Mouse (Mus musculus) spleen, postnatal 10 days (tissue): ENCODE measurements at regions not wholly inside any gene's neighbourhood (a gene's known extent, or its start where the extent isn't known, plus 50 kb on each side); places are given as distances from the start of the nearest gene placed in this dataset.
"Not testable (repeated sequence)": the region's sequence is repeated elsewhere in the genome, so short reads cannot be mapped to it uniquely, and the experiment has no call there.

ENCODE experiments used
- DNase-seq, 2 experiments: peaks; one replicate each; pipeline ENCODE4 v3.0.0; 2021 to 2022; ENCODE audit warnings: low spot score in 2 of 2

DNA sequence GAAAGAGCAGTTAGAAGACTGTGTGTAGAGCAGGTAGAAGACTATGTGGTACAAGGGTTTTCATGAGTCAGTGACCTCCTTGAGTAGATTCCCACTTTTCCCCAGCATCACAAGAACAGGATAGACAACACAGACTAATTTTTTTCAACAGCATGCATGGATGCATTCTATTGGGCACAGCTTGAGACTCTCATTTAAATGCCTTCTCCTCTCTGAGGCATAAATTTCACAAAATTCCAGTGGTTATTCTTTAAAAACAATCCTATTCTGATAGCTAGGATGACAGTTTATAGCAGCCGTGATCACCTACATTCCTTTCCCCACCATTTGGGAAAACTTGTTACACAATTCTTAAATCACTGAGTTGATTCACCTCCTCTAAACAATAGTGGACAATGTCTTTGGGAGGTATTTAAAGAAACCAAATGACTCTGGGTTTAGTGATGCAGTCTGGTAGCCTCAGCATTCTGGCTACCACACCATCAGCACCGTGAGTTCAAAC, 418.7 kb downstream of the Hs3st1 start:
- DNase-seq, result no peak

DNA sequence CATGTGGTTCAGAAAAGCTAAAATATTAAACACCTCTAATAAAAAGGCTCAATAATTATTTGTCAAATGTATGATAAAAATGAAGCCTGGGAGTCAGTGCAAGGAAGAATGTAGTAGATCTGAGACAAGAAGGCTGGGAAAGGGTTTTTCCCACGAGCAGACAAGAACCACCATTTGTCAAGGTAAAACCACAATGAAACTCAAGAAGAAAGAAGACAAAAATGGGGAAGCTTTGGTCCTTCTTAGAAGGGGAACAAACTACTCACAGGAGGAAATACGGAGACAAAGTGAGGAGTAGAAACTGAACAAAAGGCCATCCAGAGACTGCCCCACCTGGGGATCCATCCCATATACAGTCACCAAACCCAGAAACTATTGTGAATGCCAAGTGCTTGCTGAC, 420.0 kb downstream of the Hs3st1 start:
- DNase-seq, result no peak

DNA sequence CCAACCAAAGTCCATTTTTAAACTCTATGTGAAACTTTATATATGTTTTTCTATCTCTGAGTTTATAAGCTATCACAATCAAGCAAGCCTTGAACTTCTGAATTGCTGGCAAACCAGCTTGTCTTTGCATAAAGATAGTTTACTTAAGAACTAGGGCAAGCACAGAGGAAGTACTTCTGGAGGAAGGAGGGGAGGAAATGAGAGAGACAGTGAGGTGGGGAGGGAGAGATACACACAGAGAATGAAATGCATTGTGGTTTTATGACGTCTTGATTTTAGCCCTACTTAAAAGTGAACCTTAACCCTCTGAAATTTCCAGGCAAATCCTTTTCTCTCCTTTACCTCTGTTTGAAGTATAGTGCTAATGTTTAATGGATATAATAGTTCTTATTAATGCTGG, 421.0 kb downstream of the Hs3st1 start:
- no peak for DNase-seq

DNA sequence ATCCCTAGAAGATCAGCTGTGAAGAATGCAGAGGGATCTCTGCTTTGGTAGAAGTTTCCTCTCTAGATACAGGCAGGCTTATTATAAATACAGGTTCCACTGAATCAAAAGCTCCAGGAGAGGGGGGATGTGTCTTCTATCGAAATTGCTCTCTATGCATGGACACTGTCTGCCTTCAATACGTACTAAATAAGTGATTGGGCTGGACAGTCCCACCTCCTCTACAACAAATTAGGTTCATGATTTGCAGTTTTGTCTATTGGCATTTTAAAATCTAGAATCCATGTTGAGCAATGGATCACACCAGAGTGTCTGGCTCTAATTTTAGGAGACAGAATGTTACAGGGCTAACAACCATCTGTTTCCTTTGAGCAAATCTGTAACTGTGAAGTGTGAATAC, 429.9 kb downstream of the Hs3st1 start:
- no peak for DNase-seq

DNA sequence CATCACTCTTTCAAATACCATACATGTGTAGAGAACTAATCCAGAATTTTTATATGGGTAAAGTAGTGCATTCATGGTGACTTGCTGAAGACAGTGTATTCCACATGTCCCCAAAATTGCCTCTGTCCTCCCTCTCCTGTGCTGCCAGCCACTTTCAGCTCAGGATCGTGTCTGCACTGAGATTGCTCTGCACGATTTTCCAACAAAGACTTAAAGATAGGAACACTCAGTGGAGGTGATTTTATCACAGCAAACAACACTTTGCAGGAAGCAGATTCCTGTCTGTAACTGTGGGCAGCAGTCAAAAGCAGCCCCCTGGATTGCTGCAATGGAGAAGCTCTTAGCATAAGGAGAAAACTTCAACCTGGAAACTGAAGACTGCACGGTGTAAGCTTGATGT, 438.8 kb downstream of the Hs3st1 start:
- no peak for DNase-seq

DNA sequence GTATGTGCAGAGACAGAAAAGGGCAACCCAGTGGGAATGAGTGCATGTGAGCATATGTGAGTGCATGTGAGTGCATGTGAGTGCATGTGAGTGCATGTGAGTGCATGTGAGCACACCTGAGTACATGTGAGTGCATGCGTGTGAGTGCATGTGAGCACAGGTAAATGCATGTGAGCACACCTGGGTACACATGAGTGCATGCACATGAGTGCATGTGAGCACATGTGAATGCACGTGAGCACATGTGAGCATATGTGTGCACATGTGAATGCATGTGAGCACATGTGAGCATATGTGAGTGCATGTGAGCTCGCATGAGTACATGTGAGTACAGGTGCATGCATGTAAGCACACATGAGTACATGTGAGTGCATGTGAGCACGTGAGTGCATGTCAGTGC, 434.6 kb upstream of the Clnk start:
- DNase-seq, result no peak

DNA sequence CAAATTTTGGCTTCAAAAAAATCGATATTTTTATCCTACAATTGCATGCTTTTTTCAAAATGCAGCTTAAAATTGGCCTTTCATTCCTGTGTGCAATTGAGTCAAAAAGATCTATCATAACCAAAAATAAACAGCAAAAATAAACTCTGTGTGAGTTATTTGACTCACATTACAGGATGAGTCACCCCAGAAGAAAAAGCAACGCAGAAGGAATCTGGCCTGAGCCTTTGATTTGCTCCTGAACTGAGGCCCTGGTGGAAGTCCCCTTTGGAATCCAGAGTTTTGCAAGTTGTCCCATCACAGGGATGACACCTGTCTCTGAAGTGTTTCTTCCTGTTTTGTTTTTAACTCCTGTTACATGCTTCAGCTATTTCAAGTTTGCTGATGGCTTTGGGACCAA, 429.2 kb upstream of the Clnk start:
- DNase-seq, result no peak

DNA sequence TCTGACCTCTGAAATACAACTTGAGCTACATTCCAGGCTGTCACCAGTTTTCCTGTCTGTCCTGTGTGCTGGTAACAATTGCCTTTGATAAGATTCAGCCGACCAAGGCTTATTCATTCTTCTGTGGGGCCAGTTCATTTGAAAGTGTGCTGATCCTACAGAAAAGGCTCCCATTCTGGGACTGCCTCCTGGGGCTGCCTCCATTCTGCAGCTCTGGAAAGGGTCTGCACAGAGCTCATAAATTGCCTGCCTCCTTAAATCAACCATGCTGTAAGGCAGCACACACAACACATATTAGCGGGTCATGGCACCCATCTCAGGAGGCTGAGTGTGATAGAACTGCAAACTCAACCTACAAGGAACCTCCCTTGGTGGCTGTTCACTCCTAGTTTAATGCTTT, 416.2 kb upstream of the Clnk start:
- DNase-seq, result no peak

DNA sequence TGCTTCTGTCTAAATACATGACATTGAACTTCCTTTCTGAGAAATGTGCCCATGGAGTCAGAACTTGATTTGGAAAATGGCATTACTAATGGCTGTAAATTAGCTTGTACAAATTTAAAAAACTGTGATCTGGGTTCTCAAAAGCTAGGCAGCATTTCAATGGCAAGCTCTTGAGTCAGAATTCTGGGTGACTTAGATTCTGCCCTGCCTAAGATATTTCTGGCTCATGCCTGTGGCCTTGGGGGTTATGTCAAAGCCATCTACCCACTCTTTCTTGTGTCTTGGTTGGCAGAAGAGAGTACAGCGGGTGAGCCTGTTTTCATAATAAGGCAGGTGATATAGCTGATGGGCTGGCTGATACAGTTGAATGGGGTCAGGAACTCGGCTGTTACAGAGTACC, 404.4 kb upstream of the Clnk start:
- no peak for DNase-seq

DNA sequence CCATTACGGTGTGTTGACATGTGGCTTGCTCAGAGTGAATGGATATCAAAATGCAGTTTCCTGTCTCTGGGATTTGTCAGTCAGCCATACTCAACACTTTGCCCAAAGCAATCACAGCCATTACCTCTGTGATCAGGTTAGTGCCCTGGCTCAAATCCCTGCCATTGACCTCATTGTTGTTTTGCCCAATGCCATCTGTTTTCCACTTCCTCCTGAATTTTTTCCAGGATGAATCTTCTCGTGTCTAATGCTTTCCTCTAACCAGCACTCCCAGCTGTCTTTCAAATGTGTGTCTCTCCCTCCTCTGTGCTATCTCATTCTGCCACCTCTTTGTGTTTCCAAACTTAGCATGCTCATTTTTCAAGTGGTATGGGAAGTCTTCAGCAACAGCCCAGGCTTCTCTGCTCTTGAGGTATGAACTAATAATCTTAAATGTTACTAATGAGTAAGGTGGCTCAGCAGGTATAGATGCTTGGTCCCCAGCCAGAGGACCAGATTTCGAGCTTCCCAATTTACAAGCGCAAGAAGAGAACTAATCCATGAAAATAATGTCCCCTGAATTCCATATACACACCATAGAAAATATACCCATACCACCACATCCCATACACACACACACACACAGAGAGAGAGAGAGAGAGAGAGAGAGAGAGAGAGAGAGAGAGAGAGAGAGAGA, 397.2 kb upstream of the Clnk start:
- no peak for DNase-seq

DNA sequence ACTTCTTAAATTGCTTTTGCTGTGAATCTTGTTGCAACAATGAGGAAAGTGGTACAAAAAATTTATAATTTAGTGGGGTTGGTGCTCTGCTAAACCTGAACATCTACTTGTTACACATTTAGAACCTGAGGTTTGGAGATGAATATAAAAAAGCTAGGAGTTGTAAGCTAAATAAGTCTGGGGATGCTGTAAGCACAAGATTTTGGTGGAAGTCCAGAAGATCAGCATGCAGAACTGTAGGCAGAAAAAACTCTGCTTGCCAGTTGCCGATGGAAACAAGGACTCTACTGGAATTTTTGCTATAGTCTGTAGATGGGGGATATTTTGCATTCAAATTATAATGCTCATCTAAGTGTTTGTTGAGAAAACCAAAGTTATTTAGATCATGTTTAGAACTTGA, 390.5 kb upstream of the Clnk start:
- no peak for DNase-seq

DNA sequence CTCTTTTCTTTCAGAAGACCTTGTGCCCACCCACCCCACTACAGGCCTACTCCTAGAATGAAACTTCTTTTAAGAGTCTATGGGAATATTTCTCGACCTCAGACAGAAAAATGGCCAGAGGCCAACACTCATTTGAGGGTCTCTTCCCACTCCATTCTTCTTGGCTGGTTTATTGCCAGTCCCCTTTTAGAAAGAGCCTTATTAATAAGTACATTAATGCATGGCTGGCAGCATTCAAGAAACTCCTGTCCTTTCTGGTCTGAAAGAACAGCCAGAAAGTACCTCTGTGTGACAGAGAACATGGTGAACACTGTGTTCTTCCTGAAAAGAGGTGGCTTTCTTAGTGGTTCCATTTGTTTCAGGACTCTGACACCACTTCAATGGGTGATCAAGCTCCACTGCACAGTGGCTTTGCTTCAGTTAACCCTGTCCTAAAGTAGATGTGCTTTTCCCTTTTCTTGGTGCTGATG, 384.1 kb upstream of the Clnk start:
- DNase-seq, result no peak

DNA sequence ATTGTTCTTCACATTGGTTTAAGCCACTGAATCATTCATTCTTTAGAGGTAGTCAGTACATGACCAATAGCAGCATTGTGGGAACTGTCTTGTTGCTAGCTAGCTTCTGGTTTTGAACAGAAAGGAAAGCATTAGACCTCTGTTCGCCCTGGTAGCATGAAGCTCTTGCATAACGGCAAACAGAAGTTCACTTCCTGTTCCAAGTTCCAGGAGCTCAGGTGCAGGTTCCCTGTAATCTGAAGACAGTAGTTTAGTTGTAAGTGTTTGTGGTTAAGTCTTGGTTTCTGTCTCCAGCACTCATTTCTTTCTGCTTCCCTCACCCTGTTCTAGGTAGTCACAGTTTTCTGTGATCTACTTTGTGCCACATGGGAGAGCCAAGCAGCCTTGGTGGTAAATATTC, 381.1 kb upstream of the Clnk start:
- no peak for DNase-seq

DNA sequence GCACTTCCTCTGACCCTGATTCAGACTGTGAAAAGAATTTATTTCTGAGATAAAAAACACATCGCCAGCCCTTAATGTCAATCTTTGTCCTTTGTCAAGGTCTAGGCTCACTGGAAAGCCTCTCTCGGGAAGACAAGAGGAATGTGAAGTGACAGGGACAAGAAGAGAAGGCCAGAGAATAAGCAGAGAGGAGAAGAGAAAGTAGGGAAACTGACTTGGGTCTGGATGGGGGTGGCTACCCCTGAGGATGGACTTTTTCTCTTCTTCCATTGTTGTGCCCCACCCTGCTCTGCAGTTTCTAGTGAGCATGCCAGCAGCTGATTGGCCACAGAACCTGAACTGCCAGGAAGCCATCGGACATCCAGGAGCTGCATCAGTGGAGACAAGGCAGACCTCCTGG, 375.6 kb upstream of the Clnk start:
- no peak for DNase-seq

DNA sequence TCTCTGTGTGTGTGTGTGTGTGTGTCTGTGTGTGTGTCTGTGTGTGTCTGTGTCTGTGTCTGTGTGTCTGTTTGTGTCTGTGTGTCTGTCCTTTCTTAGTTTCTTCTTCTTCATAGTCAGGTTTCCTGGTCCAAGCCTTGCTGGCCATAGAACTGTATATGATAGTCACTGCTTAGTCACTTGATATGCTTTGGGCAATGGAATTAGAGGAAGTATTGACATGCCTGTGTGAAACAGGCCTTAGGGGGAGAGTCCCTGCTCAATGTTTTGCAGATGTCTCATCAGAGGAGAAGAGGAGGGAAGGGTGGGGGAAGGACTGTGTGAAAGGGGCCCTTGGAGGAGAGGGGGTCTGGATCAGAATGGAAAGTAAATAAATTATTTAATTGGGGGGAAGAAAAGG, 374.4 kb upstream of the Clnk start:
- DNase-seq, result no peak

DNA sequence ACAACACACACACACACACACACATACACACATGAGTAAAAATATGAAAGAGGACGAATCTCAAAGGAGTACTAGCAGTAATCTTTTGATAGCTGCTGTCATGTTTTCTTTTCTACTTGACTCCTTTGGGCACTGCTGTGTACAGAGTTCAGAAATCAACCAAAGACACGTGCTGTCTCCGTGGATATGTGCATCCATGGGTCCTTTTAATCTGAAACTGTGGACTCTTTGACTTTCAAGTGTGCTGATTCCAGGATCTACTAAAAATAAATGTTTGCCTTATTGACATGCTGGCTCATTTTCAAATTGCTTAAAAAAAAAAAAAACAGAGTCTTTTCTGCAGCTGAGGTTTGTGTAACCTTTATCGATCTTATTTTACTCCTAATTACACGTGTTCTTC, 343.1 kb upstream of the Clnk start:
- DNase-seq, result no peak

DNA sequence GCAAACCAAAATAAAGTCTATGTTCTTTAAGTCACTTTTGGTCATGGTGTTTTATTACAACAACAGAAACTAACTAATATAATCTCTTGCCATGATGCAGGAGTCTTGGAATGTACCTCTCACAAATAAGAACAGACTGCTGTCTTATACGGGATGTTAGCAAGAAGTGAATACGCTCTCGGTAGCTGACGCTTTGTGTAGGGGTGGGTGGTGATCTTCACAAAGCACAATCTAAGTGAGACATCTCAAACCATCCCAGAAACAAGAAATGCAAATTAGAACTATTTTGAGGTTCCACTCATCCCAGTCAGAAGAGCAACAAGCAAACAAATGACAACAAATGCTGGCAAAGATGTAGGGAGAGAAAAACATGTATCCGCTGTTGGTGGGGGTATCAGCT, 339.7 kb upstream of the Clnk start:
- no peak for DNase-seq

DNA sequence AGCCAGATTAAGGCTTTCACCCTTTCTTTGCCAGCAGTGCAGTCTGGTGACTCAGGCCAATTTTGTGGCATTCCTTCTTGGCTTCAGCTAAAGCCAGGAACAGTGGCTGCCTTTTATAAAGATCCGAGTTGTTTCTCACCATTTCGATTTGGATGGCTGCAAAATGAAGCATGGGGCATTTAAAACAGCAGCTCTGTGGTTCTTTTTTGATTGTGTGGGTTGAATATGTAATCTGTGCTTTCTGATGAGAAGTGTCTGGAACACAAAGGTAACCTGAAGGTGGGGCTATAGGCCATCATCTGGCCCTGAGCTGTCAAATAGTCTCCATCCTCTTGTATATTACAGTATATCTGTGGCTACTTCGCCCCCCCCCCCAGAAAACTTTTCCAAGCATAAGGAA, 338.4 kb upstream of the Clnk start:
- DNase-seq, result no peak

DNA sequence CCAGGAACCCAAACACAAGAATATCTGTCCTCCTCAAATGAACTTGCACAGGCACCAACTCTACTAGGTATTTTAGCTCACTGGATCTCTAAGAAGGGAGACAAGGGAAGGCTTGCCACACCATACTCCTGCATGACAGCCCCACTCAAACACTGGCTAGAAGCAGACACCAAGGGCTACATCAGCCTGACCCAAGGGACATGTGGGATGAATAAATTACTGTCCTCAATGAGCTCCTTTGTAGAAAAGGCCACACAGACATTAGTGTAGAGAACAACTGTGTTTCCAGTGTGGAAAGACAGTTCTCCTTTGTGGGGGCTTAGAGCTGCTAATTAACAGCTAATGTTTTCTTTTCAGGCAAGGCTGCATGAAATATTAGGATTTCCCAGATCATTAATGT, 335.9 kb upstream of the Clnk start:
- no peak for DNase-seq

DNA sequence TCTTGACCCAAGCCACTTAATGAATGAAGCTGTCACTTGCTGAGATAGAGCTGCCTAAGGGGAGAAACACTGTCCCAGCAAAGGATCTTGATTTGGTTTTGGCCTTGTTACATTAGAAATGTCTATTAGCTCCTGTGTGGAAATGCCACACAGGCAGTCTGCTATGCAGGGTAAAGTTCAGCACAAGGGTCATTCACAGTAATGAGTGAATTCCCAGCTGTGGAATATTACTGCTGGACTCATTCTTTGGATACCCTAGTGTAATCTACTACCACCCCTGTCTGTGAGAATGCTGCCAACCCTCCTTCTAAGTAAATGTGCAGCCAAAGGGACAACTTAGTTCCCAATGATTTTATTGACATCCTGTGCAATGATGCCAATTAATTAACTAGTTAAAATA, 322.2 kb upstream of the Clnk start:
- DNase-seq, result no peak

DNA sequence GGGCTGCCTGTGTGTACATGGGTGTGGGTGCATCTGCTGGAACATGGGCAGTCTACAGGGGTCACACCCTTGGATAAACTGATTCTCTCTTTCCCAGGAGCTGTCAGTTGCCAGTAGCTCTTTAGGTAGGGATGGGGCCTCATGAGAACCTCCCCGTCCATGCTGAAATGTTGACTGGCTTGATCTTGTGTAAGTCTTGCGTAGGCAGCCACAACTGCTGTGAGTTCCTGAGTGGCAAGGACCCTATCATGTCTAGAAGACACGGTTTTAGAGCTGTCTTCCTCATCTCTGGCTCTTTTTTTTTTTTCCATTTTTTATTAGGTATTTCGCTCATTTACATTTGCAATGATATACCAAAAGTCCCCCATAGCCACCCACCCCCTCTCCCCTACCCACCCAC, 314.5 kb upstream of the Clnk start:
- DNase-seq, result not testable (repeated sequence)

DNA sequence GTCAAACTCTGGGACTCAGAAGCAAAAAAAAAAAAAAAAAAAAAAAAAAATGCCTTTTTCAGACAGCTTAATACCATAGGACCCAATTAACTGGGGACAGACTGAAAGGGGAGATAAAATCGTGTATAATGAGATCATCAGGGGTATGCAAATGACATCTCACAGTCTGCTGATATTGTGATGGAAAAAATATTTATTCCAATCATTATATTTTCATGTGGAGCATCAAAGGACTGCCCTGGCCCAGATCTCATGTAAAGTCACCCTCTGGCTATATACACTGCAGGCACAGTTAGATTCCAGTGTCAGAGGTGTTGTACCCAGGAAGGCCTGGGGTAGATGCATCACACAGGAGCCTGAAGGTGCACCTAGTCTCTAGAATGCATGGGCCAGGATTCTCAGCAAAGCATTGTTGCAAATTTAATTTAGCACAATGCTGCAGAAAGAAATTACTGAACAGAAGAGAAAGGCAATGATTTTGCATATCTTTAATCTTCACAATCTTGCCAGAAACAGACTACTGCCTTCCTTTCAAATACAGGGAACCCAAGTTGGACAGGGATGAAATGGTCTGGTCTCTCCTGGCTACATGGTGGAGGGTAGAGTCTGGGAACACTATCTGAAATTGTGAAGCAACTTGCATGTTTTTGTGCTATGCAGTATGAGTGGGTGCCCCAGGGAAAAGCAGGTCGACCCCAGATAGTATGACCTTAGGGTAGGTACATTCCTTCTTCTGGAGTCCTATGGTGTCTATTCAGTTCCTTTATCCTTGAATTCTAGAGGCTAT, 305.2 kb upstream of the Clnk start:
- DNase-seq, result no peak

DNA sequence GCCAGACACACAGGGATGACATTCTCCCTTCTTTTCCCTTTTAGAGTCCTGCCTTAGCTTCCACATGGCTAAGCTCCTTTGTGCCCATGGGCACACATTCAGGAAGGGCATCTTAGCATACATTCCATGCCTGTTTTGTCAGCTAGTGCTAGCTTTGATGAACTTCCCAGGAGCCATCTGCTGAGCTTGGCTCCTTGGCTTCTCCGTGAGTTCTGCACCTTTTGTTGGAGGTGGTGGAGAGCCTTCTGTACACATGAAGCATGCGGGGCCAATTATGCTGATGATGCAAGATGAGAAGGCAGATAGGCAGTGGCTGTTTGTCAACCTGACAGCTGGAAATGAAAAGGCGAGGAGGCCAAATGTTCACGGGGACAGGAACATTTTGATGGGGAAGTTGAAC, 304.4 kb upstream of the Clnk start:
- DNase-seq, result no peak
